Mouse (Mus musculus): ENCODE measurements around the gene Hcar2.

DNA sequence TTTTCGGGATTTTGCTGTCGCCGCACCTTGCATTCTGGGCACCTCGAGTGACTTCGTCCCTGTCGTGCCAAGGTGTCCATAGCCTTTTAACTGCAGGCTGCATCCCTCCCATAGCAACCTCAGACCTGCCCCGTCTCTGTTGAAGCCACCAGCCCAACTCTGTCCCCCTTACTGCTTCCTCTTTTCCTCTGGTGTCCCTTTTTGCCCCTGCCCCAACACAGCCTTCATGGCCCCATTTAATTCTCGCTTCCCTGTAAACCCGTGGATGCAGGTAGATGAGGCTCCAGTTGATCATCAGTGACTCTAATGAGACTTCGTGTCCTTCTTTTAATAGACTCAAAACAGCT, 42.3 kb upstream of the Hcar2 start:
- no peak for TF ChIP-seq CTCF (IDR thresholded peaks at IDR 0.05; ENCODE audit: low read depth, low read length)
- no peak for TF ChIP-seq POLR2A (IDR thresholded peaks at IDR 0.05; ENCODE audit: borderline replicate concordance, low read depth, low read length)

Data from bone marrow macrophage, adult 2 months (primary cell).